Mouse (Mus musculus): ENCODE measurements around the gene Gse1. TPM values are rescaled to one million over a fixed set of nuclear protein-coding genes. Genes with fewer than 3 reads are reported as not detected.

Gene Gse1
- polyA plus RNA-seq, 1 experiment from 2014 or later = 10.8 TPM

- H3K4me3 ChIP-seq (replicated peaks) = no peak overlapping the region
- no peaks in the 10 kb centered on the region for H3K27me3 ChIP-seq (replicated peaks)
- 83% methylated on average over 5 of the region's 5 CpGs for WGBS
- peaks cover 44% of the 10 kb centered on the region for H3K4me1 ChIP-seq
- H3K27ac ChIP-seq = no peak overlapping the region
- no peak for ATAC-seq (ENCODE audit: insufficient read depth, low FRiP score, low read depth)
- H3K4me2 ChIP-seq = no peak overlapping the region
- no peaks in the 10 kb centered on the region for H3K36me3 ChIP-seq
- no peak overlapping the region for H3K9ac ChIP-seq
- no peaks in the 10 kb centered on the region for H3K9me3 ChIP-seq
Measured at GRCm38 (mm10) chr8:120213939-120214338, 14.3 kb upstream of the Gse1 start.

DNA sequence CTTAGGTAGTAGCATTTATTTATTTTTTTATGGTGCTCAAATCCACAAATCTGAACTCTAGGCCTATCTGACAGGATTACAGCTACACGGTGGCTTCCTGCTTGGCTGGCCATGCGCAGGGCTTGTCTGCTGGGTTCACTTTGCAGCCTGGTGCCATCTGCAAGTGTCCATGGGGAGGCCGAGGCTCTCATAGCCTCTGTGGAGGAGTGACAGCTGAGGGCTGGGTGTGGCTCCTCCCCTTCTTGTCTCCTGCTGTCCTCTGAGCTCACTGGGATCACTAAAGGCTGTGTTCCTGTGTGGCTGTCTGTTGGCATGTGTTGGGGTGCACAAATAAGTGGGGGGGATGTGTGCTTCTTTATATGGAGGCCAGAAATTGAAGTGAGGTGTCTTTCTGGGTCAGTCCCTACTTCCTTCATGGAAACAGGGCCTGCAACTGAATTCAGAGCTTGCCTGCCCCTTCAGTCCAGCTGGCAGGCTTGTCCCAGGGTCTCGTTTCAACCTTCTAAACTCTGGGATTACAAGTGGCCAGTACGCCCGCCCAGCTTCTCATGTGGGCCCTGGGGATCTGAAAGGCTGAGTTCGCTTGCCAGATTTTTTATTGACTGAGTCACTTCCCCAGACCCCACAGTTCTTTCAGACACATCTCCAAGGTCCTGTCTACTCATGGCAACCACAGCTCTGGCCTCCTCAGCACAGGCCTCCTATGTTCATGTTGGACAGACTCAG lies 12.7 kb upstream of the Gse1 start:
- Histone ChIP-seq H3K27ac (peak overlapping the region; percentile 48; the same call in 1 of the 2 replicates), H3K4me2 (no peak overlapping the region), H3K9me3 (no peaks in the 10 kb centered on the region), H3K4me1 (peaks cover 35% of the 10 kb centered on the region), H3K4me3 (replicated peaks) (no peak overlapping the region), H3K9ac (no peak overlapping the region), H3K27me3 (replicated peaks) (no peaks in the 10 kb centered on the region), H3K36me3 (no peaks in the 10 kb centered on the region)
- ATAC-seq (ENCODE audit: insufficient read depth, low FRiP score, low read depth) = no peak
- WGBS = 56% methylated on average over 7 of the region's 7 CpGs

DNA sequence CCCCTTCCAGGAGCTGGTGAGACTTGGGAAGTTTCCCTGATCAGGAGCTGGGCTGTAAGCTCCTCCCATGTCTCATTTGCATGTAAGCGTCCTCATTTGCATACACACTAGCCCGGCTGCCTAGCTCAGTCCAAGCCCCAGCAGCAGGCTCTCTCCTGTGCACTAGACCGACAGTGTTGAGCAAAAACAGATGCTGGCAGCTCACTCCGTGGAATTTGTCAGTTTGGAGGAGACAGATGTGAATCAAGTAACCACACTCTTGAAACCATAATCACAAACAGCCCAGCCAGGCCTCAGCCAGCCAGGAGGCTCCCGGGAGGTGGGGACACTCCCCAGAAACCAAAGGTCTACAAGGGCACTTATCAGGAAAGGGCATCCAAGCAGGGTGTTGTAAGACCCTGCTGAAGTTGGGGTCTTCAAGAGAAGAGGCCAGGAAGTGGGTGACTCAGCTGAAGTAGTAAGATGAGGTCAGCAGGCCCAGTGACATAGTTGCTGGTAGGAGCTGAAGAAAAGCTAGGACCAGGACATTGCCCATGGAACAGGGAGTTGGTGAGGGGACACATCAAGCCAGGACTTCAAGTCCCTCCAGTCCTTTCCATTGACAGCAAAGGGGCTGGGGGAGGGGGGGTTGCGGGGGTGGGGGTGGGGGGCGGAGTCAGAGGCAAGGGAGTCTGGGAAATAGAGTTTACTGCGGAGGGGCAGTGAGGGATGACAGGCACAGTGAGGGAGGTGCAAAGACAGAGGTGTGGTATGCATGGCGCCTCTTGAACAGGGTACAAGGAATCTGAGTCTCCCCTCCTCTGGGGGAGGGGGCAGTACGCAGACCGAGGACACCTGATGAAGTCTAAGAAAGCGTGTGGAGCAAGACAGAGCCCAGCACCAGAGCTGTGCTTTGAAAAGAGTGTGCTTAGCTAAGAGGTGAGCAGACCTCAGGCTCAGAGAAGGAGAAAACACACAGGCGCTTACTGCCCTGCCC lies 11.1 kb upstream of the Gse1 start:
- WGBS = 17% methylated on average over 12 of the region's 13 CpGs

GRCm38 (mm10) chr8:120222548-120222947 lies 5.7 kb upstream of the Gse1 start:
- no peak for ATAC-seq (ENCODE audit: insufficient read depth, low FRiP score, low read depth)
- H3K9me3 ChIP-seq = no peaks in the 10 kb centered on the region
- H3K4me2 ChIP-seq = no peak overlapping the region
- 35% methylated on average over 11 of the region's 11 CpGs for WGBS
- H3K36me3 ChIP-seq = no peaks in the 10 kb centered on the region
- H3K27me3 ChIP-seq (replicated peaks) = no peaks in the 10 kb centered on the region
- no peak overlapping the region for H3K4me3 ChIP-seq (replicated peaks)
- no peak overlapping the region for H3K9ac ChIP-seq
- H3K27ac ChIP-seq = no peak overlapping the region
- H3K4me1 ChIP-seq = peaks cover 35% of the 10 kb centered on the region

More for the DNA sequence above, 11.1 kb upstream of the Gse1 start:
- no peaks in the 10 kb centered on the region for H3K9me3 ChIP-seq
- H3K4me1 ChIP-seq = peaks cover 22% of the 10 kb centered on the region
- ATAC-seq (ENCODE audit: insufficient read depth, low FRiP score, low read depth) = peak; percentile 61; the same call in 1 of the 2 replicates
- H3K9ac ChIP-seq = no peak overlapping the region
- peak overlapping the region; percentile 79 for H3K27ac ChIP-seq
- H3K27me3 ChIP-seq (replicated peaks) = no peaks in the 10 kb centered on the region
- H3K4me2 ChIP-seq = no peak overlapping the region
- H3K4me3 ChIP-seq (replicated peaks) = no peak overlapping the region
- H3K36me3 ChIP-seq = no peaks in the 10 kb centered on the region

DNA sequence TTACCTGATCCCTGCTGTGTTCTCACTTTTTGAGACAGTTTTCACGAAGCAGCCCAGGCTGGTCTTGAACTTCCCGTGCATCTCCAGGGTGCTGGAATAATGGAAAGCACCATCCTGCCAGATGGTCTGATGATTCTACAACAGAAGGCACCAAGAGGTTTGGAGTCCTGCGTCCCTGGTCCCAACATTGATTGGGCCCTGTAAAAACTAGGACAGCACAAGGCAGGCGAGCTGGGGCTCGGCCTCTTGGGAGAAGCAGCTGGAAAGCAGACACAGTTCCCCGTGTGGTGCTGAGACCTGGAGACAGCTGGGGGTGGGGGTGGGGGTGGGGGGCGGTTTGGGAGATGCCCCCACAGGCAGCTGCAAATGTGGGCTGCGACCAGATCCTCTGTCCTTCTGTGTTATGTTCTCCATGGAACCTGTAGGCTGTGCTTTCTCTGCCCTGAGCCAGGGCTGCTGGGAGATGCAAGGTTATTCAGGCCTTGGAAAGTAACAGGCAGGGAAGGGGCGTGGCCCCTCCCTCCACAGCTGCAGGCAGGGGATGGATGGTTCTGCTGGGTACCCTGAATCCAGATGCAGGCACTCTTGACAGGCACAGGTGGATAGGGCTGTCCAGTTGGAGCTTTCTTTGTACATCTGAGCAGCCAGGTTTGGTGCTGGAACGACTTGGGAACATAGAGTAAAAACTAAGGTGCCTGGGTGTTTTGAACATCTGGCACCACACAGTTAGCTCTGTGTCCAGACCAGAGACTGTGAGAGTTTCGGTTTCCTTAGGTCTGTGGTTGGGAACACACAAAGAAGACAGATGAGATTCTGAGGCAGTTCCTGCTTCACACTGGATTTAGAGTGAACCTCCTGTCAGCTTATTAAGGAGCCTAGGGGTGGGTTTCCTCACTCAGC lies 3.5 kb upstream of the Gse1 start:
- peaks cover 46% of the 10 kb centered on the region for H3K4me1 ChIP-seq
- H3K9ac ChIP-seq = no peak overlapping the region
- H3K27ac ChIP-seq = 0 out of 2 replicates have a peak overlapping the region, but pooled peaks have one; percentile 28
- 44% methylated on average over 11 of the region's 11 CpGs for WGBS
- no peaks in the 10 kb centered on the region for H3K36me3 ChIP-seq
- H3K27me3 ChIP-seq (replicated peaks) = 0 out of 2 replicates have a peak, but pooled peaks cover 9% of the 10 kb centered on the region
- H3K9me3 ChIP-seq = no peaks in the 10 kb centered on the region
- no peak for ATAC-seq (ENCODE audit: insufficient read depth, low FRiP score, low read depth)
- H3K4me3 ChIP-seq (replicated peaks) = no peak overlapping the region
- H3K4me2 ChIP-seq = no peak overlapping the region

DNA sequence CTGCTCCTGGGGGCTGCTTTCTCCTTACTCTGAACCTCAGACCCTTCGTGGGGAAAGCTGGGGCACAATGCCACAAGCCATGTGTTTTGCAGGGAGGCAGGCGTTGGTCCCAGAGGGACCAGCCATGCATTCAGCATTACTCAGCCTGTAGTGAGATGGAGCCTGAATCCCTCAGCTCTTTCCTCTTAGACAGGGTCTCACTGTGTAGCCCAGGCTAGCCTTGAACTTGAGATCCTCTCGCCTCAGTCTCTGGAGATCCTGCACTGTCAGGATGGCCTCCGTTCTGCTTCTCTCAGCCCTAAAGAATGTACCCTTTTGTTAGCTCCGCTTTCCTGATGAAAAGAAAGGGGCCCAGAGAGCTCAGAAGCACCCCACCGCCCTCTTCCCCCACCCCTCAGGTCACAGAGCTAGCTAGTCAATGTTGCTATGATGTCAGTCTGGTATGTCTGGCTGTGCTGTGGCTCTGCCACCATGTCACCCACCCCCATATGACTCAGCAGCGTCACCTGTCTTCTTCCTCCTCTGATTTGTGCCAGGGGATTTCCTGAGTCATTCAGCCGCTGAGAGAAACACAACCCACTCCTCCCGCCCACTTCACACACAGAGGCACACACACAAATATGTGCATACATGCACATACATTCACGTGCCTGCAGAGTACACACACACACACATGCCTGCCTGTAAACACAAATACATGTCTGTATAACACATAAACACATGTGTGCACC lies 2.7 kb upstream of the Gse1 start:
- no peak for ATAC-seq (ENCODE audit: insufficient read depth, low FRiP score, low read depth)
- Histone ChIP-seq H3K4me2 (no peak overlapping the region), H3K4me3 (replicated peaks) (no peak overlapping the region), H3K9me3 (no peaks in the 10 kb centered on the region), H3K9ac (no peak overlapping the region), H3K27ac (0 out of 2 replicates have a peak overlapping the region, but pooled peaks have one; percentile 28), H3K4me1 (peaks cover 53% of the 10 kb centered on the region), H3K36me3 (no peaks in the 10 kb centered on the region), H3K27me3 (replicated peaks) (0 out of 2 replicates have a peak, but pooled peaks cover 9% of the 10 kb centered on the region)
- WGBS = 52% methylated on average over 10 of the region's 10 CpGs

DNA sequence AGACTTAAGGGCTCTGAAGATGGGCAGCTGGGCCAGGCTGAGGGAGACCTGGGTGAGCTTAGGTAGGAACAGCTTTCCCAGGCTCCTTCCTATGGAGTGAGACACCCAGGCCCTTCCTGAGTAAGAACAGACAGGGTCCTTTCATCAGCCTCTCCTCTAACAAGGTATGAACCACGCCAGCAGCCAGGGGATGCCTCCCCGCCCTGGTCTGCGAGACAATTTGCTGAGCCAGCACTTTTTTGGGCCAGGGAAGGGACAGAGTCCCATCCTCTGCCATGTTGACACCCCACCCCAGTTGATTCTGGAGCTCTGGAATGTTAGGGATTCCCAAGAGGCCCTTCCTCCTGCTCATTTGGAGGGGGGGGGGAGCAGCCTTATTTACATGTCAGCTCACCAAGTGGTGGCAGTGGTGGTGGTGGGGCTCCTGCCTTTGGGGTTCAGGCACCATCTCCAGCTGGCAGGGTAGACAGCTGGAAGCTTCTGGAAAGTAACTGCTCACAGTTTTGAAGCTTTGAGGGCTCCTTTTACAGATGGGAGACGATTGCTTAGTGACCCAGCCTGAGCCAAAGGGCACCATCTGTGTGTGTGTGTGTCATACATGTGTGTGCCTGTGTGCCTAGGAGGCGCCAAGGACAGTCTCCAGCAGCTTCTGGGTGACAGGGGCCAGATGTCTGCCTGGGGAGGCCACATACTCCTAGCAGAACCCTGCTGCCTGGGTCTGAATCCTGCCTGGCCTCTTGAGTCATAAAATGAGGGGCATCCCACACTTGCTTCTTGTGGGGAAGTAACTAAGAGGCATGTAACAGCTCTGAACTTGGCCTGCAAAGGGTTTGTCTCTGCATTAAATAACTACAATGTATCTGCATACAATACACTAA lies 1.3 kb upstream of the Gse1 start:
- Histone ChIP-seq H3K4me1 (peaks cover 66% of the 10 kb centered on the region), H3K36me3 (no peaks in the 10 kb centered on the region), H3K27ac (peak overlapping the region; percentile 45; the same call in 1 of the 2 replicates), H3K9me3 (no peaks in the 10 kb centered on the region), H3K4me3 (replicated peaks) (peak overlapping the region; percentile 62; the same call in 1 of the 2 replicates), H3K4me2 (peak overlapping the region; percentile 95; the same call in 1 of the 2 replicates), H3K27me3 (replicated peaks) (0 out of 2 replicates have a peak, but pooled peaks cover 9% of the 10 kb centered on the region), H3K9ac (no peak overlapping the region)
- 52% methylated on average over 5 of the region's 5 CpGs for WGBS
- ATAC-seq (ENCODE audit: insufficient read depth, low FRiP score, low read depth) = no peak

- H3K4me3 ChIP-seq (replicated peaks) = peak overlapping the region; percentile 62
- H3K4me1 ChIP-seq = peaks cover 67% of the 10 kb centered on the region
- H3K9me3 ChIP-seq = no peaks in the 10 kb centered on the region
- peak overlapping the region; percentile 95 for H3K4me2 ChIP-seq
- 0 out of 2 replicates have a peak, but pooled peaks cover 9% of the 10 kb centered on the region for H3K27me3 ChIP-seq (replicated peaks)
- no peak overlapping the region for H3K9ac ChIP-seq
- peak overlapping the region; percentile 45 for H3K27ac ChIP-seq
- no peaks in the 10 kb centered on the region for H3K36me3 ChIP-seq
- ATAC-seq (ENCODE audit: insufficient read depth, low FRiP score, low read depth) = no peak
Measured at GRCm38 (mm10) chr8:120227578-120227876, 729 bp upstream of the Gse1 start.

- H3K9me3 ChIP-seq = no peaks in the 10 kb centered on the region
- under 1% methylated on average over 117 of the region's 125 CpGs for WGBS
- H3K4me1 ChIP-seq = peaks cover 77% of the 10 kb centered on the region
- H3K4me3 ChIP-seq (replicated peaks) = peak overlapping the region; percentile 62
- H3K27ac ChIP-seq = no peak overlapping the region; the same call in 1 of the 2 replicates
- ATAC-seq (ENCODE audit: insufficient read depth, low FRiP score, low read depth) = no peak; the same call in 1 of the 2 replicates
- no peaks in the 10 kb centered on the region for H3K36me3 ChIP-seq
- 0 out of 2 replicates have a peak, but pooled peaks cover 9% of the 10 kb centered on the region for H3K27me3 ChIP-seq (replicated peaks)
- peak overlapping the region; percentile 95 for H3K4me2 ChIP-seq
- H3K9ac ChIP-seq = peak overlapping the region; percentile 46
Measured at GRCm38 (mm10) chr8:120228781-120229573, 721 bp downstream of the Gse1 start.

Data from stomach, embryonic 15.5 days (tissue).